Mouse (Mus musculus): ENCODE results near the gene Mfsd12. TPM values are rescaled to one million over a fixed set of nuclear protein-coding genes. Genes with fewer than 3 reads are reported as not detected.

The Mfsd12 gene
- total and polyA plus RNA-seq, 3 experiments: 5.2 to 9.5 (median 7.4) TPM

DNA sequence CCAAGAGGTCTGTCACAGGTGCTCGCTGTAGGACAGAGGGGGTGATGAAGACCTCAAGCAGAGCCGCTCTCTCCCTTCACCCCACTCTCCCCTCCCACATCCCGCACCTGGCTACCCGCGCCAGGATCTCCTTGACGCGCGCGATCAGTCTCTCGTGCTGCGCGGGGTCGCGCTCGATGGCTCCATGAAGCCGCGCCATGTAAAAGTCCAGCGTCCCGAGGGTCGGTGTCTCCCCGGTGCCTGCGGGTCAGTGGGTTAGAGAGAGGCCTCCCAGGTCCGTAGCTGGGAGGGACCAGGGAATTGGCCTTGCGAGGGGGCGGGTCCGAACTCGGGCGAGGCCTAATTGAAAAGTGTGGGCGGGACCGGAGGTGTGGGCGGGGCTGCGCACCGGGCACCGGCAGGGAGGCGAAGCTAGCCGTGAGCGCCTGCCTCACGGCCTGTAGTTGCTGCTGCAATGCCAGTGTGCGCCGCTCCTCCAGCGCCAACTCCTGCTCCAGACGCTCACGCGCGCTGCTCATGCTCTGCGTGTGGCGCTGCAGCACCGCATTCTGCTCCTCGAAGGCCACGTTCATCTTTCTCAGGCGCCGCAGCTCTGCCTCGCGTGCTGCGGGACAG lies 10.7 kb upstream of the Mfsd12 start:
- H3K27me3 ChIP-seq (replicated peaks): peaks cover 21% of the 10 kb centered on the region
- no peak for TF ChIP-seq MEF2A (IDR thresholded peaks at IDR 0.05; ENCODE audit: borderline replicate concordance, low read depth, low read length)
- no peak for TF ChIP-seq E2F4 (IDR thresholded peaks at IDR 0.05; ENCODE audit: insufficient replicate concordance, low read depth, low read length)
- TF ChIP-seq JUND (conservative IDR thresholded peaks at IDR 0.05; ENCODE audit: low read depth, low read length): no peak
- no peak for TF ChIP-seq TBP (conservative IDR thresholded peaks at IDR 0.05; ENCODE audit: low read depth, low read length)
- no peak for TF ChIP-seq ZKSCAN1 (IDR thresholded peaks at IDR 0.05; ENCODE audit: borderline replicate concordance, low read depth, low read length)
- no peak for TF ChIP-seq CHD2 (IDR thresholded peaks at IDR 0.05; ENCODE audit: low read length)
- TF ChIP-seq RAD21 (IDR thresholded peaks at IDR 0.05; ENCODE audit: low read depth, low read length): no peak
- TF ChIP-seq ETS1 (conservative IDR thresholded peaks at IDR 0.05; ENCODE audit: low read depth, low read length): no peak
- TF ChIP-seq MAX (IDR thresholded peaks at IDR 0.05; ENCODE audit: low read length): no peak
- TF ChIP-seq POLR2AphosphoS2 (IDR thresholded peaks at IDR 0.05; ENCODE audit: low read depth, low read length): no peak
- TF ChIP-seq SIN3A (IDR thresholded peaks at IDR 0.05; ENCODE audit: low read length): no peak
- TF ChIP-seq IRF4 (IDR thresholded peaks at IDR 0.05; ENCODE audit: low read depth, low read length): no peak
- TF ChIP-seq ZNF384 (IDR thresholded peaks at IDR 0.05; ENCODE audit: low read depth, low read length): no peak
- TF ChIP-seq JUN (IDR thresholded peaks at IDR 0.05; ENCODE audit: insufficient read depth, low read depth, low read length): no peak
- TF ChIP-seq MAFK (IDR thresholded peaks at IDR 0.05; ENCODE audit: insufficient replicate concordance, low read length): no peak
- no peak for TF ChIP-seq NELFE (IDR thresholded peaks at IDR 0.05; ENCODE audit: low read depth, low read length)
- no peak for TF ChIP-seq USF2 (conservative IDR thresholded peaks at IDR 0.05; ENCODE audit: low read depth, low read length)
- no peak for TF ChIP-seq NRF1 (IDR thresholded peaks at IDR 0.05; ENCODE audit: low read depth, low read length)
- dilution Hi-C loops (cut with MboI; ENCODE audit: extremely low pct_ligation_motif_present, extremely low pct_unique_long_range_greater_than_20kb, low sequenced_read_pairs) (no loop called here), in situ Hi-C loops (cut with MboI; ENCODE audit: low pct_ligation_motif_present, low pct_unique_long_range_greater_than_20kb, low sequenced_read_pairs) (no loop called here)
- peaks cover 20 to 37% of the 10 kb centered on the region in 2 experiments for H3K36me3 ChIP-seq (replicated peaks in 1 of 2; ENCODE audit: control insufficient read depth in 1 of 2, insufficient read depth in 1 of 2, low read length in 1 of 2)
- DNase-seq (ENCODE audit: extremely low read depth): no peak
- H3K27ac ChIP-seq (ENCODE audit: insufficient read depth, low read depth): no peak overlapping the region
- H3K4me2 ChIP-seq (ENCODE audit: insufficient read depth, low read depth, poor library complexity, severe bottlenecking): no peak overlapping the region
- no peaks in the 10 kb centered on the region for H3K9me3 ChIP-seq (replicated peaks; ENCODE audit: low read length)
- H3K79me2 ChIP-seq (replicated peaks; ENCODE audit: control insufficient read depth, extremely low read depth, insufficient read depth, poor library complexity, severe bottlenecking): no peaks in the 10 kb centered on the region
- no peak overlapping the region for H3K9ac ChIP-seq (ENCODE audit: insufficient read depth, low read depth)
- H3K4me1 ChIP-seq (ENCODE audit: control insufficient read depth in 1 of 2, insufficient read depth in 2 of 2): peaks cover 2 to 40% of the 10 kb centered on the region in 2 experiments; a peak in 2 of 4 replicates
- no peak overlapping the region for H3K4me3 ChIP-seq (replicated peaks in 1 of 3; ENCODE audit: low read depth in 2 of 3, low read length in 2 of 3, poor library complexity in 1 of 3)

DNA sequence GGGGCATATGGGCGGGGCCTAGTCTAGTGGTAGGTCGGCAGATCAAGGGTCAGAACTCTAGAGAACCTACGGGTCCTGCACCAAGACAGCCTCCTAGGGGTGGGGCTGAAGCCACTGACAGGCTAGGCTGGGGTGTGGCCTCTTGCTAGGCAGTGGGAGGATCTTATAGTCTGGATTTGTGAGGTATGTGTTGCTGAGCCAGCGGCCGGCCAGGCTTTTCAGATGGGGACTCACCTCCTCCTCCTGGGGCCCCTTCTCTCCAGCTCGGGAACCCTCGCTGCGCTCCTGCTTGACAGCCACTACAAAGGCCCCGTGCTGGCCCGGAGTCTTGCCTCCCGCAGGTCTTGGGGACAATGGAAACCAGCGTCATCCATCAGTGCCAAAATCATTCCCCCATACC lies 8.1 kb upstream of the Mfsd12 start:
- Histone ChIP-seq H3K9ac (ENCODE audit: insufficient read depth, low read depth) (peak overlapping the region; percentile 80; the same call in 1 of the 2 replicates), H3K36me3 (replicated peaks in 1 of 2; ENCODE audit: control insufficient read depth in 1 of 2, insufficient read depth in 1 of 2, low read length in 1 of 2) (peaks cover 20 to 37% of the 10 kb centered on the region in 2 experiments), H3K27ac (ENCODE audit: insufficient read depth, low read depth) (no peak overlapping the region), H3K79me2 (replicated peaks; ENCODE audit: control insufficient read depth, extremely low read depth, insufficient read depth, poor library complexity, severe bottlenecking) (no peaks in the 10 kb centered on the region), H3K4me2 (ENCODE audit: insufficient read depth, low read depth, poor library complexity, severe bottlenecking) (peak overlapping the region; percentile 89), H3K9me3 (replicated peaks; ENCODE audit: low read length) (no peaks in the 10 kb centered on the region), H3K4me3 (replicated peaks in 1 of 3; ENCODE audit: low read depth in 2 of 3, low read length in 2 of 3, poor library complexity in 1 of 3) (peak overlapping the region; percentile 74 to 89 (median 80)), H3K4me1 (ENCODE audit: control insufficient read depth in 1 of 2, insufficient read depth in 2 of 2) (peaks cover 7 to 37% of the 10 kb centered on the region in 2 experiments), H3K27me3 (replicated peaks) (no peaks in the 10 kb centered on the region)
- TF ChIP-seq PAX5 (IDR thresholded peaks at IDR 0.05; ENCODE audit: low read length) (no peak), USF1 (IDR thresholded peaks at IDR 0.05; ENCODE audit: low read depth, low read length) (no peak), CHD2 (IDR thresholded peaks at IDR 0.05; ENCODE audit: low read length) (no peak), ETS1 (conservative IDR thresholded peaks at IDR 0.05; ENCODE audit: low read depth, low read length) (no peak), POLR2A (IDR thresholded peaks at IDR 0.05; ENCODE audit: low read depth, low read length) (no peak), NELFE (IDR thresholded peaks at IDR 0.05; ENCODE audit: low read depth, low read length) (no peak), EP300 (IDR thresholded peaks at IDR 0.05; ENCODE audit: low read length) (no peak), MEF2A (IDR thresholded peaks at IDR 0.05; ENCODE audit: borderline replicate concordance, low read depth, low read length) (no peak), ZKSCAN1 (IDR thresholded peaks at IDR 0.05; ENCODE audit: borderline replicate concordance, low read depth, low read length) (no peak), MYC (IDR thresholded peaks at IDR 0.05; ENCODE audit: low read depth, low read length) (no peak), RCOR1 (conservative IDR thresholded peaks at IDR 0.05; ENCODE audit: low read depth, low read length) (no peak)
- dilution Hi-C loops (cut with MboI; ENCODE audit: extremely low pct_ligation_motif_present, extremely low pct_unique_long_range_greater_than_20kb, low sequenced_read_pairs): no loop called here
- in situ Hi-C loops (cut with MboI; ENCODE audit: low pct_ligation_motif_present, low pct_unique_long_range_greater_than_20kb, low sequenced_read_pairs): no loop called here
- peak; percentile 70 for DNase-seq (ENCODE audit: extremely low read depth)
